Mouse (Mus musculus) sigmoid colon, adult 10 weeks (tissue): ENCODE results near the gene Poldip2. TPM values are rescaled to one million over a fixed set of nuclear protein-coding genes. Genes with fewer than 3 reads are reported as not detected.

Experiments
- polyA plus RNA-seq: library from polyadenylated mRNA; stranded (reverse); fragments of 350-450 nt; fragmentation: Illumina TruSeq; extraction: RNeasy Lipid Tissue Mini Kit (QIAGEN cat#74804); gene quantifications from one replicate; pipeline ENCODE4 v1.2.3, GENCODE M21; 2014; ENCODE audit warnings: low read depth, low replicate concordance

The Poldip2 gene
- 14.1 TPM for polyA plus RNA-seq

GRCm38 (mm10) chr11:78512025-78512957 lies at the start of gene Poldip2, which contains the start of gene Tmem199:
Gene Poldip2 (plus strand): TSS chr11:78512193.
Gene Tmem199 (minus strand): TSS chr11:78512172.

GRCm38 (mm10) chr11:78465568-78466180 lies 46.3 kb upstream of the Poldip2 start, which contains the start of gene Slc46a1:
Gene Slc46a1 (plus strand): TSS chr11:78465697.

GRCm38 (mm10) chr11:78497544-78498522 lies 14.2 kb upstream of the Poldip2 start, which contains the start of gene Sarm1:
Gene Sarm1 (minus strand): TSS chr11:78497754.

GRCm38 (mm10) chr11:78499004-78499403 lies 13.0 kb upstream of the Poldip2 start, which contains the start of gene Vtn:
Gene Vtn (plus strand): TSS chr11:78499091.

GRCm38 (mm10) chr11:78502909-78503650 lies 8.9 kb upstream of the Poldip2 start, which contains the start of gene Sebox:
Gene Sebox (plus strand): TSS chr11:78503447.

GRCm38 (mm10) chr11:78536080-78536689 lies 24.2 kb downstream of the Poldip2 start, which contains the start of the genes Tnfaip1 and Ift20:
Gene Tnfaip1 (minus strand): TSS chr11:78536332.
Gene Ift20 (plus strand): TSS chr11:78536361.

GRCm38 (mm10) chr11:78550168-78551058 lies 38.4 kb downstream of the Poldip2 start, which contains the start of gene Tmem97:
Gene Tmem97 (minus strand): TSS chr11:78550777.

Other genes starting within 250 kb of the Poldip2 start
- 2.0 TPM for gene BC030499, start 221.4 kb upstream of the Poldip2 start, polyA plus RNA-seq
- 3.8 TPM for gene Spag5, start 210.7 kb upstream of the Poldip2 start, polyA plus RNA-seq
- 9.2 TPM for gene Aldoc, start 189.2 kb upstream of the Poldip2 start, polyA plus RNA-seq
- 4.0 TPM for gene Pigs, start 183.8 kb upstream of the Poldip2 start, polyA plus RNA-seq
- 5.4 TPM for gene Unc119, start 168.7 kb upstream of the Poldip2 start, polyA plus RNA-seq
- 0.16 TPM for gene Foxn1, start 125.6 kb upstream of the Poldip2 start, polyA plus RNA-seq
- gene Slc13a2, start 90.0 kb upstream of the Poldip2 start, polyA plus RNA-seq: 17.2 TPM
- 2.1 TPM for gene Slc46a1, start 46.5 kb upstream of the Poldip2 start, polyA plus RNA-seq
- gene Sarm1, start 14.4 kb upstream of the Poldip2 start, polyA plus RNA-seq: not detected
- gene Vtn, start 13.1 kb upstream of the Poldip2 start, polyA plus RNA-seq: not detected
- not detected for gene Sebox, start 8.7 kb upstream of the Poldip2 start, polyA plus RNA-seq
- 18.7 TPM for gene Tmem199, start within 50 bp of the Poldip2 start, polyA plus RNA-seq
- gene Tnfaip1, start 24.1 kb downstream of the Poldip2 start, polyA plus RNA-seq: 41.1 TPM
- 45.6 TPM for gene Ift20, start 24.2 kb downstream of the Poldip2 start, polyA plus RNA-seq
- 33.0 TPM for gene Tmem97, start 38.6 kb downstream of the Poldip2 start, polyA plus RNA-seq
- 39.5 TPM for gene Nlk, start 185.2 kb downstream of the Poldip2 start, polyA plus RNA-seq
- gene Ccnq, start 239.5 kb downstream of the Poldip2 start, polyA plus RNA-seq: 3.6 TPM